Comparison of ENCODE assay signal across 13 mouse cellular contexts in the genomic region with DNA sequence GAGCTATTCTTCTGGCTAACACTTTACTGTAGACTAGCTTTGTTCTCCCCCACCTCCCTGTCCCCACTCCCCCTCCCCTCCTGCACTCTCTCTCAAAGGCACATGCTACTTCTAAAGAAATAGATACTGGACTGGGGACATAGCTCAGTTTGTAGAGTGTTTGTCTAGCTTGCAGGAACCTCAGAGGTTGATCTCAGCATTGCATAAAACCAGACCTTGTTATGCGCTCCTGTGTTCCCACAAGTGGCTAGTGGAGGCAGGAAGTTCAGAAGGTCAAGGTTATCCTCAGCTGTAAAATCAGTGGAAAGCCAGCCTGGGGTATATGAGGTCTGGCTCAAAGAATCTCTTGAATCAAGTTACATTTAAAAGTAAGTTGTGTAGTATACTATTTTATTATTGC. TPM values are rescaled to one million over a fixed set of nuclear protein-coding genes. Genes with fewer than 3 reads are reported as not detected.
A peak's percentile ranks its signal among the peaks of the same experiment; 100 is the strongest.
DNase-seq lines count a peak whose midpoint lies in the region; ATAC-seq and TF ChIP-seq lines count a peak whose summit lies in the region.
"Had no signal": no experiment of that assay in that cellular context is flagged by ENCODE, and none has a peak within 500 bp of the region (broad histone marks: within the 10 kb centered on the region; RNA-seq: fewer than 3 reads in every experiment).

No protein-coding gene starts in this region.

- peak overlapping the region; percentile 15; the same call in 1 of the 2 replicates for H3K27ac ChIP-seq in heart, embryonic 12.5 days (ENCODE audit: poor library complexity, severe bottlenecking)
- 0 out of 2 replicates have a peak overlapping the region, but pooled peaks have one; percentile 18 for H3K27ac ChIP-seq in liver, postnatal 0 days (ENCODE audit: low read depth)
- H3K27ac ChIP-seq in liver, embryonic 11.5 days (ENCODE audit: low read depth, low read length), result no peak overlapping the region
- H3K27ac ChIP-seq in ES-E14 (ENCODE audit: insufficient read depth, low read depth, low read length, poor library complexity, severe bottlenecking), result no peak overlapping the region
- no peak overlapping the region for H3K27ac ChIP-seq in embryonic facial prominence, embryonic 11.5 days (replicated peaks; ENCODE audit: low read depth, low read length)
- H3K27ac ChIP-seq: midbrain, embryonic 12.5 days had no signal

- H3K4me2 ChIP-seq in heart, embryonic 12.5 days, result no peak overlapping the region
- H3K4me2 ChIP-seq in liver, postnatal 0 days (ENCODE audit: low read depth, low read length), result no peak overlapping the region
- H3K4me2 ChIP-seq in liver, embryonic 11.5 days, result no peak overlapping the region
- H3K4me2 ChIP-seq in embryonic facial prominence, embryonic 11.5 days (ENCODE audit: low read depth, low read length), result no peak overlapping the region
- H3K4me2 ChIP-seq: hindbrain, embryonic 12.5 days; midbrain, embryonic 12.5 days had no signal

- H3K4me1 ChIP-seq in heart, embryonic 12.5 days (replicated peaks), result peaks cover 11% of the 10 kb centered on the region
- H3K4me1 ChIP-seq in liver, postnatal 0 days (ENCODE audit: insufficient read depth), result peaks cover 12% of the 10 kb centered on the region
- H3K4me1 ChIP-seq in liver, embryonic 11.5 days (replicated peaks; ENCODE audit: control insufficient read depth, insufficient read depth, low read length), result no peaks in the 10 kb centered on the region; the same call in 1 of the 2 replicates
- no peaks in the 10 kb centered on the region for H3K4me1 ChIP-seq in ES-E14 (ENCODE audit: control insufficient read depth in 2 of 2, insufficient read depth in 2 of 2, low read length in 2 of 2, poor library complexity in 1 of 2)
- 0 out of 2 replicates have a peak, but pooled peaks cover 2% of the 10 kb centered on the region for H3K4me1 ChIP-seq in embryonic facial prominence, embryonic 11.5 days (ENCODE audit: control insufficient read depth, insufficient read depth, low read length)
- H3K4me1 ChIP-seq: hindbrain, embryonic 12.5 days had no signal

- H3K4me3 ChIP-seq in heart, embryonic 12.5 days, result no peak overlapping the region
- H3K4me3 ChIP-seq in liver, postnatal 0 days (ENCODE audit: low read depth, low read length), result no peak overlapping the region
- H3K4me3 ChIP-seq in liver, embryonic 11.5 days (ENCODE audit: low read depth, low read length), result no peak overlapping the region
- H3K4me3 ChIP-seq in ES-E14 (ENCODE audit: insufficient read depth in 1 of 2, low read depth in 1 of 2, low read length in 2 of 2, poor library complexity in 1 of 2, severe bottlenecking in 1 of 2), result no peak overlapping the region
- H3K4me3 ChIP-seq in embryonic facial prominence, embryonic 11.5 days (ENCODE audit: low read depth, low read length), result no peak overlapping the region
- H3K4me3 ChIP-seq: hindbrain, embryonic 12.5 days; midbrain, embryonic 12.5 days had no signal

- no peak for DNase-seq in heart, postnatal 10 days
- no peak for DNase-seq in liver, postnatal 0 days
- no peak for DNase-seq in liver, embryonic 11.5 days (ENCODE audit: low spot score)
- DNase-seq in ES-E14 (ENCODE audit: low read depth, low spot score), result peak; percentile 7
- peak; percentile 42 for DNase-seq in embryonic facial prominence, embryonic 11.5 days (ENCODE audit: low spot score)
- DNase-seq in urinary bladder, adult 18-20 months (ENCODE audit: low spot score in 2 of 2), result no peak
- DNase-seq: adrenal gland, postnatal 25 days; cerebellum, adult 8-10 months; gastrocnemius, postnatal 10 days; thymus, postnatal 36 days had no signal

- H3K9me3 ChIP-seq in heart, embryonic 12.5 days (replicated peaks), result no peaks in the 10 kb centered on the region
- no peaks in the 10 kb centered on the region for H3K9me3 ChIP-seq in liver, postnatal 0 days (ENCODE audit: low read length)
- H3K9me3 ChIP-seq in liver, embryonic 11.5 days (ENCODE audit: control insufficient read depth, low read length), result no peaks in the 10 kb centered on the region
- no peaks in the 10 kb centered on the region for H3K9me3 ChIP-seq in ES-E14 (ENCODE audit: control insufficient read depth, insufficient read depth, low read depth, low read length)
- H3K9me3 ChIP-seq in embryonic facial prominence, embryonic 11.5 days (replicated peaks; ENCODE audit: control insufficient read depth, low read length), result no peaks in the 10 kb centered on the region
- H3K9me3 ChIP-seq: hindbrain, embryonic 12.5 days; midbrain, embryonic 12.5 days had no signal

- TF ChIP-seq CTCF in liver, postnatal 0 days (IDR thresholded peaks at IDR 0.05; ENCODE audit: low read depth), result no peak

- in situ Hi-C loops in ES-E14 (cut with MboI; ENCODE audit: low sequenced_read_pairs in 2 of 2, unreplicated experiment in 2 of 2), result no loop called here

- no peak for ATAC-seq in heart, embryonic 12.5 days (ENCODE audit: insufficient number of reproducible peaks, low FRiP score)
- no peak for ATAC-seq in liver, postnatal 0 days
- ATAC-seq in liver, embryonic 11.5 days (replicated peaks; ENCODE audit: low FRiP score), result no peak
- ATAC-seq in embryonic facial prominence, embryonic 11.5 days (replicated peaks; ENCODE audit: insufficient number of reproducible peaks, low FRiP score, low TSS enrichment, low read depth), result 0 out of 2 replicates have a peak, but pooled peaks have one; percentile 34

- TF ChIP-seq EP300 in liver, postnatal 0 days (IDR thresholded peaks at IDR 0.05; ENCODE audit: low read depth), result no peak

- H3K9ac ChIP-seq in heart, embryonic 12.5 days, result no peak overlapping the region
- H3K9ac ChIP-seq in liver, postnatal 0 days (replicated peaks), result no peak overlapping the region
- no peak overlapping the region for H3K9ac ChIP-seq in liver, embryonic 11.5 days (ENCODE audit: low read depth, low read length)
- H3K9ac ChIP-seq in ES-E14 (ENCODE audit: insufficient read depth, low read depth, low read length, poor library complexity, severe bottlenecking), result no peak overlapping the region
- H3K9ac ChIP-seq in embryonic facial prominence, embryonic 11.5 days (replicated peaks; ENCODE audit: low read length), result no peak overlapping the region
- H3K9ac ChIP-seq: hindbrain, embryonic 12.5 days; midbrain, embryonic 12.5 days had no signal

- WGBS in heart, embryonic 12.5 days, result 29% methylated on average over 1 of the region's 1 CpGs
- 21% methylated on average over 1 of the region's 1 CpGs for WGBS in liver, postnatal 0 days (ENCODE audit: insufficient replicate concordance)
- 56% methylated on average over 1 of the region's 1 CpGs for whole genome bisulfite sequencing in liver, embryonic 11.5 days
- 25% methylated on average over 1 of the region's 1 CpGs for WGBS in embryonic facial prominence, embryonic 11.5 days

- no peaks in the 10 kb centered on the region for H3K36me3 ChIP-seq in heart, embryonic 12.5 days
- no peaks in the 10 kb centered on the region for H3K36me3 ChIP-seq in liver, postnatal 0 days (replicated peaks; ENCODE audit: insufficient read depth, low read length)
- H3K36me3 ChIP-seq in liver, embryonic 11.5 days (ENCODE audit: control insufficient read depth, insufficient read depth, low read length), result no peaks in the 10 kb centered on the region
- H3K36me3 ChIP-seq in ES-E14 (ENCODE audit: control insufficient read depth, insufficient read depth, low read length, poor library complexity, severe bottlenecking), result no peaks in the 10 kb centered on the region
- H3K36me3 ChIP-seq in embryonic facial prominence, embryonic 11.5 days (replicated peaks; ENCODE audit: control insufficient read depth, insufficient read depth, low read depth, low read length), result no peaks in the 10 kb centered on the region
- H3K36me3 ChIP-seq: hindbrain, embryonic 12.5 days; midbrain, embryonic 12.5 days had no signal

- no peaks in the 10 kb centered on the region for H3K27me3 ChIP-seq in heart, embryonic 12.5 days (replicated peaks)
- H3K27me3 ChIP-seq in liver, postnatal 0 days (ENCODE audit: insufficient read depth, low read length), result no peaks in the 10 kb centered on the region
- no peaks in the 10 kb centered on the region for H3K27me3 ChIP-seq in liver, embryonic 11.5 days (replicated peaks; ENCODE audit: control insufficient read depth, insufficient read depth, low read length)
- H3K27me3 ChIP-seq in embryonic facial prominence, embryonic 11.5 days (ENCODE audit: control insufficient read depth, insufficient read depth, low read length), result no peaks in the 10 kb centered on the region
- H3K27me3 ChIP-seq: hindbrain, embryonic 12.5 days; midbrain, embryonic 12.5 days had no signal

- intact Hi-C loops in heart, postnatal 10 days (cut with DNase I), result no loop called here

TF ChIP-seq in ES-E14, 5 proteins besides CTCF, POLR2A, EP300 and RAD21:
- no peak for TF ChIP-seq CHD2 (IDR thresholded peaks at IDR 0.05; ENCODE audit: low read depth, low read length)

RNA-seq across cellular contexts. Expression of gene Stim2, which starts 36.4 kb away (rescaled TPM):
- polyA plus RNA-seq in heart, embryonic 12.5 days (2016; fragmentation: Nextera tagmentation; extraction: Ambion mirVana), result 15.7 and 17.9 TPM in 2 replicates
- 10 to 100 TPM; 24.8 to 27.2 TPM for total RNA-seq in heart, postnatal 10 days (2021)
- 5.4 and 6.3 TPM in 2 replicates for polyA plus RNA-seq in liver, postnatal 0 days (2015; fragmentation: Nextera tagmentation; extraction: Ambion mirVana)
- 12.0 and 13.2 TPM in 2 replicates for polyA plus RNA-seq in liver, embryonic 11.5 days (2014; fragmentation: Nextera tagmentation; extraction: Ambion mirVana)
- total RNA-seq in ES-E14 (2012; rRNA removed), result 22.0 and 25.5 TPM in 2 replicates
- 18.6 and 20.1 TPM in 2 replicates for polyA plus RNA-seq in embryonic facial prominence, embryonic 11.5 days (2014; fragmentation: Nextera tagmentation; extraction: Ambion mirVana)

Comparison
In these comparisons a context has a peak if more than half of its experiments do, and no peak if none do; other contexts are left out.
1. H3K27ac ChIP-seq: peak in heart, embryonic 12.5 days (single experiment) and liver, postnatal 0 days (single experiment); none in liver, embryonic 11.5 days (single experiment), ES-E14 (single experiment) and embryonic facial prominence, embryonic 11.5 days (single experiment).
2. DNase-seq: peak in ES-E14 (single experiment) and embryonic facial prominence, embryonic 11.5 days (single experiment); none in heart, postnatal 10 days (0 of 2), liver, postnatal 0 days (single experiment), liver, embryonic 11.5 days (single experiment) and urinary bladder, adult 18-20 months (0 of 2).